Mouse (Mus musculus) kidney, adult 2 months (tissue): Measurements from ENCODE around the gene Abcb9. TPM values are rescaled to one million over a fixed set of nuclear protein-coding genes. Genes with fewer than 3 reads are reported as not detected.

Source experiments
- DNase-seq: peaks from one replicate; pipeline ENCODE4 v3.0.0; 2021
- H3K27ac ChIP-seq: fragments of 200-500 bp; 2 replicates; pipeline ENCODE4 v1.5.1; 2012; ENCODE audit warnings: low read depth, low read length, control low read depth, inconsistent platforms; ENCODE audit not compliant: insufficient read depth
- H3K27me3 ChIP-seq: fragments of 200-500 bp; replicated peaks from 2 replicates; pipeline ENCODE4 v1.6.1; 2012; ENCODE audit warnings: mild to moderate bottlenecking, moderate library complexity, low read length, inconsistent platforms; ENCODE audit not compliant: control insufficient read depth, insufficient read depth
- H3K36me3 ChIP-seq: fragments of 200-500 bp; 2 replicates; pipeline ENCODE4 v1.6.1; 2012; ENCODE audit warnings: mild to moderate bottlenecking, moderate library complexity, low read length, inconsistent platforms; ENCODE audit not compliant: control insufficient read depth, insufficient read depth
- H3K4me1 ChIP-seq: fragments of 200-500 bp; 2 replicates; pipeline ENCODE4 v1.6.1; 2011; ENCODE audit warnings: low read length; ENCODE audit not compliant: control insufficient read depth, insufficient read depth
- H3K4me3 ChIP-seq: fragments of 200-500 bp; 2 replicates; pipeline ENCODE4 v1.5.1; 2011; ENCODE audit warnings: mild to moderate bottlenecking, low read depth, low read length, control low read depth; ENCODE audit not compliant: insufficient read depth
- CTCF ChIP-seq: fragments of 200-500 bp; conservative IDR thresholded peaks from 2 replicates; pipeline ENCODE4 v1.5.1; 2011; ENCODE audit warnings: low read depth, mild to moderate bottlenecking, control low read depth, low read length, moderate library complexity, mixed read lengths; ENCODE audit not compliant: insufficient read depth, insufficient read length
- POLR2A ChIP-seq: fragments of 200-500 bp; IDR thresholded peaks from one replicate; pipeline ENCODE4 v1.6.1; 2011; ENCODE audit warnings: low read depth, low read length, control low read depth
- WGBS: fragments of 180-500 bp; shearing (Covaris S2); methylation state at CpG from one replicate; pipeline ENCODE4 v1.1.7; 2018; 5-methylcytosine and 5-hydroxymethylcytosine counted together
- polyA plus RNA-seq: library from polyadenylated mRNA; depleted of rRNA; stranded (reverse); fragments of >200 nt; gene quantifications from 2 replicates; pipeline ENCODE4 v1.2.3, GENCODE M21; 2012

Abcb9 gene
- polyA plus RNA-seq, 1 experiment, result 8.1 TPM

- no peaks in the 10 kb centered on the region for H3K27me3 ChIP-seq
- no peak for TF ChIP-seq CTCF
- no peaks in the 10 kb centered on the region for H3K4me1 ChIP-seq
- no peak overlapping the region for H3K27ac ChIP-seq
- 60% methylated on average over 9 of the region's 9 CpGs for WGBS
- no peak overlapping the region for H3K4me3 ChIP-seq
- DNase-seq, result peak; percentile 46
- no peaks in the 10 kb centered on the region for H3K36me3 ChIP-seq
These were observed 19.0 kb downstream of the Abcb9 start for GRCm38 (mm10) chr5:124076559-124076958.

GRCm38 (mm10) chr5:124075716-124076115 lies 19.9 kb downstream of the Abcb9 start:
- no peak overlapping the region for H3K4me3 ChIP-seq
- no peak overlapping the region for H3K27ac ChIP-seq
- H3K4me1 ChIP-seq, result no peaks in the 10 kb centered on the region
- H3K36me3 ChIP-seq, result no peaks in the 10 kb centered on the region
- no peaks in the 10 kb centered on the region for H3K27me3 ChIP-seq
- TF ChIP-seq CTCF (no peak), POLR2A (no peak)
- WGBS, result 78% methylated on average over 9 of the region's 9 CpGs
- no peak for DNase-seq

- peak; percentile 33 for DNase-seq
- TF ChIP-seq CTCF (no peak), POLR2A (no peak)
- Histone ChIP-seq H3K4me1 (no peaks in the 10 kb centered on the region), H3K27ac (no peak overlapping the region), H3K36me3 (no peaks in the 10 kb centered on the region), H3K4me3 (no peak overlapping the region), H3K27me3 (no peaks in the 10 kb centered on the region)
- 56% methylated on average over 10 of the region's 10 CpGs for WGBS
These were observed 20.7 kb downstream of the Abcb9 start for GRCm38 (mm10) chr5:124074845-124075307.

- peak; percentile 30 for DNase-seq
- Histone ChIP-seq H3K36me3 (no peaks in the 10 kb centered on the region), H3K4me3 (no peak overlapping the region), H3K27me3 (no peaks in the 10 kb centered on the region), H3K4me1 (no peaks in the 10 kb centered on the region), H3K27ac (no peak overlapping the region)
- TF ChIP-seq CTCF (no peak), POLR2A (no peak)
- WGBS, result 76% methylated on average over 9 of the region's 9 CpGs
These were observed 21.9 kb downstream of the Abcb9 start for GRCm38 (mm10) chr5:124073682-124074081.

DNA sequence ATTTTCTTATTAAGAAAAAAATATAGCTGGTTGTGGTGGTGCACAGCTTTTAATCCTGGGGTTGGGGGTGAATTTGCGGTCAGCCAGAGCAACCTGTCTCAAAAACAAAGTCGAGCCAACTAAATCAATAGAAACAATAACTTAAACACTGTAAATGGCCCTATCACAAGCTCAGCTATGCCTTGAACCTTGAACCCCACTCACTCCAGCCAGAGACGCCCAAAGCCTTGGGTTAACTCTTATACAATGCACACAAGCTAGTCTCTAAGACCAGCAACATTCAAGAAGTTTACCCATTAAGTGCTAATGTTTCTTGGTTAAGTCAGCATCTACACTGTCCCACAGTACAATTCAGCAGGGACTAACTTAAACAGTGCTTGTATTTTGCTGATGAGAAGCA lies 25.9 kb downstream of the Abcb9 start:
- no peaks in the 10 kb centered on the region for H3K36me3 ChIP-seq
- H3K4me1 ChIP-seq, result no peaks in the 10 kb centered on the region
- no peak overlapping the region for H3K4me3 ChIP-seq
- TF ChIP-seq POLR2A (no peak), CTCF (no peak)
- no peak for DNase-seq
- WGBS, result 71% methylated on average over 3 of the region's 3 CpGs
- no peak overlapping the region for H3K27ac ChIP-seq
- no peaks in the 10 kb centered on the region for H3K27me3 ChIP-seq

- 79% methylated on average over 12 of the region's 12 CpGs for WGBS
- DNase-seq, result no peak
These were observed 33.4 kb downstream of the Abcb9 start for GRCm38 (mm10) chr5:124062037-124062824.

DNA sequence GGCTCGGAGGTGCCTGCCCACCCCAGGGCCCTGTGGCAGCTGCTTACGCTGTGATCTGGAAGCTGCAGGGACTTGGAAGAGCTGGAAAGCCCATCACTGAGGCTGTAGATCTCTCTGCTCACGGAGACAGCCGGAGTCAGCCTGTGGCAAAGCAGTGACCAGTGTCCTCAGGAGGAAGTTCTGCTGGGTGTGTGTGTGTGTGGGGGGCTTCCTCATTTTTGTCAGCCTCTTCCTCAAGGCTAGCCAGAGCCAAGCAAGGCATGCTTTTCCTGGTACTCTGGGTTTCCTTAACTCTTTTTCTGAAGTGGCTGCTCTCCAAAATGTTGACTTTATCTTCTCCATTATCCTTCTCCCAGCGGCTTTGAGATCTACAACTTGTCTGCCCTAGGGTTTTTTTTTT lies 35.9 kb downstream of the Abcb9 start:
- H3K36me3 ChIP-seq, result no peaks in the 10 kb centered on the region
- peaks cover 2% of the 10 kb centered on the region; the same call in 1 of the 2 replicates for H3K4me1 ChIP-seq
- H3K27me3 ChIP-seq, result no peaks in the 10 kb centered on the region
- TF ChIP-seq POLR2A, result no peak
- no peak for TF ChIP-seq CTCF
- peak; percentile 55 for DNase-seq
- H3K4me3 ChIP-seq, result no peak overlapping the region
- 68% methylated on average over 5 of the region's 5 CpGs for WGBS
- no peak overlapping the region for H3K27ac ChIP-seq

More at GRCm38 (mm10) chr5:124062037-124062824, 33.4 kb downstream of the Abcb9 start:
- TF ChIP-seq POLR2A, result no peak
- no peak for TF ChIP-seq CTCF
- no peaks in the 10 kb centered on the region for H3K4me1 ChIP-seq
- no peaks in the 10 kb centered on the region for H3K27me3 ChIP-seq
- no peak overlapping the region for H3K27ac ChIP-seq
- no peak overlapping the region for H3K4me3 ChIP-seq
- no peaks in the 10 kb centered on the region for H3K36me3 ChIP-seq
